In genomic region chr1:131493966-131494898, GRCm38 (mm10) we compare ENCODE assay signal across 10 mouse cellular contexts. TPM values are rescaled to one million over a fixed set of nuclear protein-coding genes. Genes with fewer than 3 reads are reported as not detected.
DNase-seq lines count a peak whose midpoint lies in the region; ATAC-seq and TF ChIP-seq lines count a peak whose summit lies in the region.
"Had no signal": no experiment of that assay in that cellular context is flagged by ENCODE, and none has a peak within 500 bp of the region (broad histone marks: within the 10 kb centered on the region; RNA-seq: fewer than 3 reads in every experiment).

No protein-coding gene starts in this region.

- no peak for ATAC-seq in forebrain, postnatal 0 days
- no peak for ATAC-seq in forebrain, embryonic 15.5 days (replicated peaks)

- no peaks in the 10 kb centered on the region for H3K9me3 ChIP-seq in forebrain, postnatal 0 days (ENCODE audit: low read length)
- H3K9me3 ChIP-seq in forebrain, embryonic 15.5 days = no peaks in the 10 kb centered on the region
- H3K9me3 ChIP-seq: limb, embryonic 15.5 days; neural tube, embryonic 13.5 days had no signal

- no peak overlapping the region for H3K27ac ChIP-seq in forebrain, postnatal 0 days (ENCODE audit: low read depth, low read length)
- no peak overlapping the region for H3K27ac ChIP-seq in forebrain, embryonic 15.5 days (replicated peaks)
- peak overlapping the region; percentile 24; the same call in 1 of the 2 replicates for H3K27ac ChIP-seq in layer of hippocampus, adult 2 months
- H3K27ac ChIP-seq: limb, embryonic 15.5 days; neural tube, embryonic 13.5 days had no signal

- H3K9ac ChIP-seq in forebrain, postnatal 0 days = no peak overlapping the region
- H3K9ac ChIP-seq in forebrain, embryonic 15.5 days (replicated peaks) = no peak overlapping the region
- H3K9ac ChIP-seq: limb, embryonic 15.5 days; neural tube, embryonic 13.5 days had no signal

- peaks cover 21% of the 10 kb centered on the region for H3K4me1 ChIP-seq in forebrain, postnatal 0 days (ENCODE audit: insufficient read depth)
- peaks cover 30% of the 10 kb centered on the region for H3K4me1 ChIP-seq in forebrain, embryonic 15.5 days

- no peaks in the 10 kb centered on the region for H3K27me3 ChIP-seq in forebrain, postnatal 0 days (ENCODE audit: insufficient read depth, low read length)
- H3K27me3 ChIP-seq in forebrain, embryonic 15.5 days = no peaks in the 10 kb centered on the region
- H3K27me3 ChIP-seq: limb, embryonic 15.5 days; neural tube, embryonic 13.5 days had no signal

- no peak overlapping the region for H3K4me2 ChIP-seq in forebrain, postnatal 0 days (ENCODE audit: low read depth)
- no peak overlapping the region for H3K4me2 ChIP-seq in forebrain, embryonic 15.5 days (replicated peaks)
- H3K4me2 ChIP-seq: limb, embryonic 15.5 days; neural tube, embryonic 13.5 days had no signal

- H3K36me3 ChIP-seq in forebrain, postnatal 0 days (ENCODE audit: insufficient read depth) = no peaks in the 10 kb centered on the region
- H3K36me3 ChIP-seq in forebrain, embryonic 15.5 days = no peaks in the 10 kb centered on the region
- H3K36me3 ChIP-seq: limb, embryonic 15.5 days; neural tube, embryonic 13.5 days had no signal

- WGBS in forebrain, postnatal 0 days = 61% methylated on average over 4 of the region's 4 CpGs
- WGBS in forebrain, embryonic 15.5 days = 73% methylated on average over 4 of the region's 4 CpGs

- no peak overlapping the region for H3K4me3 ChIP-seq in forebrain, postnatal 0 days (ENCODE audit: low read depth, low read length)
- H3K4me3 ChIP-seq in forebrain, embryonic 15.5 days = no peak overlapping the region
- H3K4me3 ChIP-seq in layer of hippocampus, adult 2 months = no peak overlapping the region
- H3K4me3 ChIP-seq: limb, embryonic 15.5 days; neural tube, embryonic 13.5 days had no signal

- TF ChIP-seq CTCF in forebrain, postnatal 0 days (IDR thresholded peaks at IDR 0.05; ENCODE audit: low read depth) = no peak
- no peak for TF ChIP-seq CTCF in layer of hippocampus, adult 2 months (conservative IDR thresholded peaks at IDR 0.05)

- peak; percentile 57 for DNase-seq in forebrain, postnatal 0 days
- DNase-seq in layer of hippocampus, adult 2 months (ENCODE audit: low spot score in 2 of 2) = peak in 1 of 2 experiments; percentile 33
- no peak for DNase-seq in layer of hippocampus, adult 18-20 months (ENCODE audit: low spot score in 2 of 2)
- peak; percentile 31 for DNase-seq in 416B (ENCODE audit: low read depth)
- peak; percentile 27 for DNase-seq in cerebellum, adult 8-10 months
- DNase-seq in embryo, embryonic 10 days (ENCODE audit: low spot score) = no peak
- DNase-seq in embryo, embryonic 9.5 days (ENCODE audit: extremely low spot score) = no peak

RNA-seq across cellular contexts. Expression of gene Srgap2, which starts 32.9 kb away (rescaled TPM):
- 61.1 and 68.4 TPM in 2 replicates for total RNA-seq in forebrain, postnatal 0 days (2014; rRNA removed)
- 17.0 and 28.1 TPM in 2 replicates for polyA plus RNA-seq in forebrain, postnatal 0 days (2015; fragmentation: Nextera tagmentation; extraction: Ambion mirVana)
- 23.3 and 24.2 TPM in 2 replicates for polyA plus RNA-seq in forebrain, embryonic 15.5 days (2015; fragmentation: Nextera tagmentation; extraction: Ambion mirVana)
- total RNA-seq in layer of hippocampus, adult 2 months (2021) = 10 to 100 TPM; 83.4 to 92.0 TPM
- 10 to 100 TPM; 75.1 to 87.6 TPM for total RNA-seq in layer of hippocampus, adult 18-20 months (2021)

RNA-seq across cellular contexts. Expression of gene Fam72a, which starts 33.5 kb away (rescaled TPM):
- 0.38 and 1.5 TPM in 2 replicates for total RNA-seq in forebrain, postnatal 0 days (2014; rRNA removed)
- polyA plus RNA-seq in forebrain, postnatal 0 days (2015; fragmentation: Nextera tagmentation; extraction: Ambion mirVana) = 0.86 and 1.2 TPM in 2 replicates
- 2.0 and 2.4 TPM in 2 replicates for polyA plus RNA-seq in forebrain, embryonic 15.5 days (2015; fragmentation: Nextera tagmentation; extraction: Ambion mirVana)
- 1 to 10 TPM in 1 of 2 experiments, under 1 TPM in 1; 0.88 to 1.7 TPM for total RNA-seq in layer of hippocampus, adult 2 months (2021)
- 1 to 10 TPM; 1.3 TPM for total RNA-seq in layer of hippocampus, adult 18-20 months (2021)

Comparison
In these comparisons a context has a peak if more than half of its experiments do, and no peak if none do; other contexts are left out.
1. DNase-seq: peak in forebrain, postnatal 0 days (single experiment), 416B (single experiment) and cerebellum, adult 8-10 months (single experiment); none in layer of hippocampus, adult 18-20 months (0 of 2), embryo, embryonic 10 days (single experiment) and embryo, embryonic 9.5 days (single experiment).